Mouse (Mus musculus) layer of hippocampus, postnatal 25 days (tissue): ENCODE data around the gene Rnf146. TPM values are rescaled to one million over a fixed set of nuclear protein-coding genes. Genes with fewer than 3 reads are reported as not detected.

Experiments used
- total RNA-seq, 2 experiments: library from RNA; stranded (reverse); gene quantifications; 2 replicates each; pipeline ENCODE4 v1.2.3; 2021

Gene Rnf146
- total RNA-seq, 2 experiments from 2014 or later, result 101 to 111 TPM

Other genes with a start within 250 kb of the Rnf146 start
- gene Soga3, start 218.6 kb downstream of the Rnf146 start, total RNA-seq, result 100 to 1,000 TPM; 157 to 178 TPM
- 10 to 100 TPM; 22.0 to 29.7 TPM for gene Gm49353, start 163.5 kb downstream of the Rnf146 start, total RNA-seq
- gene 9330159F19Rik, start 150.8 kb downstream of the Rnf146 start, total RNA-seq, result 10 to 100 TPM; 76.8 to 77.6 TPM
- 10 to 100 TPM; 31.9 TPM for gene Echdc1, start 49.3 kb downstream of the Rnf146 start, total RNA-seq
- 10 to 100 TPM; 11.8 TPM for gene Rspo3, start 173.4 kb upstream of the Rnf146 start, total RNA-seq